Mouse (Mus musculus): ENCODE results near the gene Secisbp2. TPM values are rescaled to one million over a fixed set of nuclear protein-coding genes. Genes with fewer than 3 reads are reported as not detected.

Secisbp2 gene
- total RNA-seq, 1 experiment from 2014 or later: 44.5 TPM

DNA sequence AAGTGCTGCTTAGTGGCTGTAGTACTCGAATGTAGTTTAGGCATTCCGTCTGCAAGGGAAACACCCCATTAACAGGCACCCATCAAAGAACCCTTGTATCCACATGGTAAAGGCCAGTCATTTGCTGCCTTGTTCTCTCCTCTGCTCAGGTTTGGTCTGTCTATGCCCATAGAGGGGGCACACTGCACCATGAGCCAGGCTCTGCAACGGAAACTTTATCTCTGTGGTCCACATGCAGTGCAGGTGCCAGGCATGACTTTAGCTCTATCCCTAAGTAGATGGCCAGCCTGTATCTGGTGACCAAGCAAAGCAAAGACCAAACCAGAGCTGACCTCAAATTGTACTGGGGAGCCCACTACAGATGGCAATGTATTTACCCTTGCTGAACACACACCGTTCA lies 69.1 kb downstream of the Secisbp2 start:
- no peak for ATAC-seq (replicated peaks; ENCODE audit: insufficient number of reproducible peaks, low FRiP score, low TSS enrichment, poor library complexity, severe bottlenecking)

DNA sequence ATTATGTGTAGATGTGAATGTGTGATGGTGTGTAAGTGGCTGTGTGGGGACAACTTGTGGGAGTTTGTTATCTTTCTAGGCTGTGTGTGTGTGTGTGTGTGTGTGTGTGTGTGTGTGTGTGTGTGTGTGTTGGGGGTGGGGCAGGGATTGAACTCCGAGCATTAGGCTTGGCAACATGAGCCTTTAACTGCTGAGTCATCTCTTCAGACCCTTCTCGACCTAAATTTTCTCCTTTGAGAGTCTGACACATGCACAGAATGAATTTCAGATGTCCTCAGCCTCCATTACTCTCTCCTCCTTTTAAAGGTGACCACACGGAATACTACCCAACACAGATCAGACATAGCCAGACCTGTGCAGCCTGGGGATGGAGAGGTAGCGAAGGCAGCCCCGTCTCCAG lies 71.6 kb downstream of the Secisbp2 start:
- ATAC-seq (replicated peaks; ENCODE audit: insufficient number of reproducible peaks, low FRiP score, low TSS enrichment, poor library complexity, severe bottlenecking): no peak

GRCm38 (mm10) chr13:51724566-51724965 lies 73.1 kb downstream of the Secisbp2 start:
- ATAC-seq (replicated peaks; ENCODE audit: insufficient number of reproducible peaks, low FRiP score, low TSS enrichment, poor library complexity, severe bottlenecking): no peak

- ATAC-seq (replicated peaks; ENCODE audit: insufficient number of reproducible peaks, low FRiP score, low TSS enrichment, poor library complexity, severe bottlenecking): no peak
These were observed 73.9 kb downstream of the Secisbp2 start for GRCm38 (mm10) chr13:51725446-51725845.

- ATAC-seq (replicated peaks; ENCODE audit: insufficient number of reproducible peaks, low FRiP score, low TSS enrichment, poor library complexity, severe bottlenecking): no peak
These were observed 74.6 kb downstream of the Secisbp2 start for GRCm38 (mm10) chr13:51725926-51726574.

- ATAC-seq (replicated peaks; ENCODE audit: insufficient number of reproducible peaks, low FRiP score, low TSS enrichment, poor library complexity, severe bottlenecking): no peak
These were observed 75.9 kb downstream of the Secisbp2 start for GRCm38 (mm10) chr13:51727364-51727763.

- ATAC-seq (replicated peaks; ENCODE audit: insufficient number of reproducible peaks, low FRiP score, low TSS enrichment, poor library complexity, severe bottlenecking): no peak
These were observed 78.4 kb downstream of the Secisbp2 start for GRCm38 (mm10) chr13:51729887-51730361.

- no peak for ATAC-seq (replicated peaks; ENCODE audit: insufficient number of reproducible peaks, low FRiP score, low TSS enrichment, poor library complexity, severe bottlenecking)
These were observed 80.0 kb downstream of the Secisbp2 start for GRCm38 (mm10) chr13:51731474-51731873.

DNA sequence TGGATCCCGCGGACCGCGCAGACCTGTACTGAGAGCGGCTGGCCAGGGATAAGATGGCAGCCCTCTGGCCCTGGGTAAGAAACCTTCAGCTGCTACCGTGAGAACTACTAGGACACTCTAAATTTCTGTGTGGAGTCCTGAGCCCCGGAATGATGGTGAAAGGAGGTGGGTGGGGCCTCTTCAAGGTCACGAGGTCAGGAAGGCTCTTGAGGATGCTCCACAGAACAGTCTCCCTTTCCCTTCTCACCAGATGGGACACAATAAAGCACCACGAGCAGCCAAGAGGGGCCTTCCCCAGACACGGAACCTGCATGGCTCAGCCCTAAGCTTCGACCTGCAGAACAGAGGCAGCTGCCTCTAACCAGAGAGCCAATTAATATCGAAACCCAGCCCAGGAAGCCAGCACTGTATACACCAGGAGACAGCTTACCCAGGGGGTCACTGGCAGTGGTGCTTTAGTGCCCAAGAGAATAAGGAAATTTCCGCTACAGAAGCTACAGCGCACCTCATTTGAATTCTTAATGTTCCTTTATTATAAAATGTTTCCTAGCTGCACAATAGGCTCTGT lies 80.7 kb downstream of the Secisbp2 start:
- ATAC-seq (replicated peaks; ENCODE audit: insufficient number of reproducible peaks, low FRiP score, low TSS enrichment, poor library complexity, severe bottlenecking): no peak

Other genes with a start within 250 kb of the Secisbp2 start
- gene S1pr3, start 243.1 kb upstream of the Secisbp2 start, total RNA-seq (2017): 0.21 TPM in 1 of 3 replicates, not detected in the others
- not detected in 3 replicates for gene Shc3, start 82.3 kb upstream of the Secisbp2 start, total RNA-seq (2017)
- gene Cks2, start 6.5 kb upstream of the Secisbp2 start, total RNA-seq (2017): 55.0 to 244 TPM (median 181 TPM) in 3 replicates
- gene Sema4d, start 142.1 kb downstream of the Secisbp2 start, total RNA-seq (2017): 134 to 201 TPM (median 136 TPM) in 3 replicates
- 17.5 to 34.3 TPM (median 24.0 TPM) in 3 replicates for gene Gadd45g, start 195.0 kb downstream of the Secisbp2 start, total RNA-seq (2017)

Data from monocyte, adult 5-6 weeks (primary cell).